Mouse (Mus musculus): ENCODE measurements at regions not wholly inside any gene's neighbourhood (a gene's known extent, or its start where the extent isn't known, plus 50 kb on each side); places are given as distances from the start of the nearest gene placed in this dataset.

- Histone ChIP-seq H3K27me3 (ENCODE audit: control insufficient read depth, insufficient read depth, low read length, poor library complexity, severe bottlenecking) (no peaks in the 10 kb centered on the region), H3K4me1 (ENCODE audit: control insufficient read depth, insufficient read depth, low read length) (no peaks in the 10 kb centered on the region), H3K27ac (ENCODE audit: insufficient read depth, low read length) (no peak overlapping the region), H3K9ac (ENCODE audit: low read depth, poor library complexity, severe bottlenecking) (no peak overlapping the region), H3K36me3 (ENCODE audit: control insufficient read depth, insufficient read depth, low read length, poor library complexity, severe bottlenecking) (no peaks in the 10 kb centered on the region), H3K9me3 (replicated peaks; ENCODE audit: control insufficient read depth, insufficient read depth, low read length, poor library complexity, severe bottlenecking) (peaks cover 4% of the 10 kb centered on the region; the same call in 1 of the 2 replicates), H3K4me3 (ENCODE audit: low read depth, low read length) (no peak overlapping the region)
- TF ChIP-seq EP300 (IDR thresholded peaks at IDR 0.05; ENCODE audit: insufficient read depth, low read depth, low read length) (no peak), POLR2A (IDR thresholded peaks at IDR 0.05; ENCODE audit: insufficient read depth, low read length) (no peak)
Measured at GRCm38 (mm10) chr9:30149481-30150468, 186.8 kb upstream of the Ntm start.

- H3K36me3 ChIP-seq (ENCODE audit: control insufficient read depth, insufficient read depth, low read length, poor library complexity, severe bottlenecking), result no peaks in the 10 kb centered on the region
- no peaks in the 10 kb centered on the region for H3K27me3 ChIP-seq (ENCODE audit: control insufficient read depth, insufficient read depth, low read length, poor library complexity, severe bottlenecking)
- TF ChIP-seq POLR2A (IDR thresholded peaks at IDR 0.05; ENCODE audit: insufficient read depth, low read length) (no peak), CTCF (IDR thresholded peaks at IDR 0.05; ENCODE audit: low read depth, low read length) (no peak), EP300 (IDR thresholded peaks at IDR 0.05; ENCODE audit: insufficient read depth, low read depth, low read length) (no peak)
- peaks cover 4% of the 10 kb centered on the region; the same call in 1 of the 2 replicates for H3K9me3 ChIP-seq (replicated peaks; ENCODE audit: control insufficient read depth, insufficient read depth, low read length, poor library complexity, severe bottlenecking)
- no peak overlapping the region for H3K9ac ChIP-seq (ENCODE audit: low read depth, poor library complexity, severe bottlenecking)
- H3K4me1 ChIP-seq (ENCODE audit: control insufficient read depth, insufficient read depth, low read length), result no peaks in the 10 kb centered on the region
- H3K27ac ChIP-seq (ENCODE audit: insufficient read depth, low read length), result no peak overlapping the region
- no peak overlapping the region for H3K4me3 ChIP-seq (ENCODE audit: low read depth, low read length)
Measured at GRCm38 (mm10) chr9:30151173-30151572, 188.2 kb upstream of the Ntm start.

GRCm38 (mm10) chr9:30166235-30166752 is 203.4 kb upstream of the Ntm start:
- Histone ChIP-seq H3K27me3 (ENCODE audit: control insufficient read depth, insufficient read depth, low read length, poor library complexity, severe bottlenecking) (no peaks in the 10 kb centered on the region), H3K27ac (ENCODE audit: insufficient read depth, low read length) (no peak overlapping the region), H3K36me3 (ENCODE audit: control insufficient read depth, insufficient read depth, low read length, poor library complexity, severe bottlenecking) (no peaks in the 10 kb centered on the region), H3K4me1 (ENCODE audit: control insufficient read depth, insufficient read depth, low read length) (no peaks in the 10 kb centered on the region), H3K9me3 (replicated peaks; ENCODE audit: control insufficient read depth, insufficient read depth, low read length, poor library complexity, severe bottlenecking) (no peaks in the 10 kb centered on the region), H3K9ac (ENCODE audit: low read depth, poor library complexity, severe bottlenecking) (no peak overlapping the region), H3K4me3 (ENCODE audit: low read depth, low read length) (no peak overlapping the region)
- TF ChIP-seq POLR2A (IDR thresholded peaks at IDR 0.05; ENCODE audit: insufficient read depth, low read length) (no peak), CTCF (IDR thresholded peaks at IDR 0.05; ENCODE audit: low read depth, low read length) (no peak), EP300 (IDR thresholded peaks at IDR 0.05; ENCODE audit: insufficient read depth, low read depth, low read length) (no peak)

GRCm38 (mm10) chr9:30167223-30167622 is 204.3 kb upstream of the Ntm start:
- H3K4me3 ChIP-seq (ENCODE audit: low read depth, low read length), result no peak overlapping the region
- H3K27ac ChIP-seq (ENCODE audit: insufficient read depth, low read length), result no peak overlapping the region
- H3K9me3 ChIP-seq (replicated peaks; ENCODE audit: control insufficient read depth, insufficient read depth, low read length, poor library complexity, severe bottlenecking), result no peaks in the 10 kb centered on the region
- TF ChIP-seq POLR2A (IDR thresholded peaks at IDR 0.05; ENCODE audit: insufficient read depth, low read length), result no peak
- TF ChIP-seq CTCF (IDR thresholded peaks at IDR 0.05; ENCODE audit: low read depth, low read length), result no peak
- TF ChIP-seq EP300 (IDR thresholded peaks at IDR 0.05; ENCODE audit: insufficient read depth, low read depth, low read length), result no peak
- H3K4me1 ChIP-seq (ENCODE audit: control insufficient read depth, insufficient read depth, low read length), result no peaks in the 10 kb centered on the region
- H3K36me3 ChIP-seq (ENCODE audit: control insufficient read depth, insufficient read depth, low read length, poor library complexity, severe bottlenecking), result no peaks in the 10 kb centered on the region
- H3K9ac ChIP-seq (ENCODE audit: low read depth, poor library complexity, severe bottlenecking), result no peak overlapping the region
- H3K27me3 ChIP-seq (ENCODE audit: control insufficient read depth, insufficient read depth, low read length, poor library complexity, severe bottlenecking), result no peaks in the 10 kb centered on the region

DNA sequence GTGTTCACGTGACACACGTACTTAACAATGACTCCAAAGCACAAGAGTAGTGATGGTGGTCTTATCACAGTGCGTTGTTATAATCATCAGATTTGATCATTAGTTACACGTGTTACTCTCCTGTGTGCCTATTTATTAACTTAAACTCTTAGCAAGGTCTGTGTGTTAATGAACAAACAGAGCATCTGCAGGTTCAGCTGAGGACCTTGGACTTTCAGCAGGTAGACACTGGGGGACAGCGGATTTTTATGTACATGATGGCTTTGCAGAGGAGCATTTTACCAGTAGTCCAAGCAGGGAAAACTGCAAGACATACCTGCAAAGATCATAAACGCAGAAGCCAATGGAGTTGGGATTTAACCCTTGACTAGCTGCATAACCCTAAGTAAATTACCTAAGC is 211.7 kb upstream of the Ntm start:
- no peaks in the 10 kb centered on the region for H3K27me3 ChIP-seq (ENCODE audit: control insufficient read depth, insufficient read depth, low read length, poor library complexity, severe bottlenecking)
- no peaks in the 10 kb centered on the region for H3K9me3 ChIP-seq (replicated peaks; ENCODE audit: control insufficient read depth, insufficient read depth, low read length, poor library complexity, severe bottlenecking)
- no peaks in the 10 kb centered on the region for H3K36me3 ChIP-seq (ENCODE audit: control insufficient read depth, insufficient read depth, low read length, poor library complexity, severe bottlenecking)
- H3K4me3 ChIP-seq (ENCODE audit: low read depth, low read length), result no peak overlapping the region
- no peak for TF ChIP-seq CTCF (IDR thresholded peaks at IDR 0.05; ENCODE audit: low read depth, low read length)
- no peak for TF ChIP-seq POLR2A (IDR thresholded peaks at IDR 0.05; ENCODE audit: insufficient read depth, low read length)
- TF ChIP-seq EP300 (IDR thresholded peaks at IDR 0.05; ENCODE audit: insufficient read depth, low read depth, low read length), result no peak
- no peaks in the 10 kb centered on the region for H3K4me1 ChIP-seq (ENCODE audit: control insufficient read depth, insufficient read depth, low read length)
- no peak overlapping the region for H3K27ac ChIP-seq (ENCODE audit: insufficient read depth, low read length)
- H3K9ac ChIP-seq (ENCODE audit: low read depth, poor library complexity, severe bottlenecking), result no peak overlapping the region

- Histone ChIP-seq H3K4me3 (ENCODE audit: low read depth, low read length) (no peak overlapping the region), H3K36me3 (ENCODE audit: control insufficient read depth, insufficient read depth, low read length, poor library complexity, severe bottlenecking) (no peaks in the 10 kb centered on the region), H3K9ac (ENCODE audit: low read depth, poor library complexity, severe bottlenecking) (no peak overlapping the region), H3K27ac (ENCODE audit: insufficient read depth, low read length) (no peak overlapping the region), H3K27me3 (ENCODE audit: control insufficient read depth, insufficient read depth, low read length, poor library complexity, severe bottlenecking) (no peaks in the 10 kb centered on the region), H3K9me3 (replicated peaks; ENCODE audit: control insufficient read depth, insufficient read depth, low read length, poor library complexity, severe bottlenecking) (no peaks in the 10 kb centered on the region), H3K4me1 (ENCODE audit: control insufficient read depth, insufficient read depth, low read length) (no peaks in the 10 kb centered on the region)
- TF ChIP-seq CTCF (IDR thresholded peaks at IDR 0.05; ENCODE audit: low read depth, low read length) (no peak), EP300 (IDR thresholded peaks at IDR 0.05; ENCODE audit: insufficient read depth, low read depth, low read length) (no peak), POLR2A (IDR thresholded peaks at IDR 0.05; ENCODE audit: insufficient read depth, low read length) (no peak)
Measured at GRCm38 (mm10) chr9:30175376-30175775, 212.4 kb upstream of the Ntm start.

All from ES-Bruce4 (cell line).